Mouse (Mus musculus) ES-Bruce4 (cell line): Measurements from ENCODE around the gene Itga8. TPM values are rescaled to one million over a fixed set of nuclear protein-coding genes. Genes with fewer than 3 reads are reported as not detected.

ENCODE experiments used
- H3K27ac ChIP-seq: 2 replicates; pipeline ENCODE4 v1.5.1; 2012; ENCODE audit warnings: low read length, inconsistent platforms; ENCODE audit not compliant: insufficient read depth
- H3K27me3 ChIP-seq: 2 replicates; pipeline ENCODE4 v1.6.1; 2012; ENCODE audit warnings: mild to moderate bottlenecking, low read length, inconsistent platforms; ENCODE audit not compliant: control insufficient read depth, poor library complexity, insufficient read depth, severe bottlenecking
- H3K36me3 ChIP-seq: 2 replicates; pipeline ENCODE4 v1.6.1; 2012; ENCODE audit warnings: inconsistent platforms, mild to moderate bottlenecking, low read length, moderate library complexity; ENCODE audit not compliant: control insufficient read depth, poor library complexity, insufficient read depth, severe bottlenecking
- H3K4me1 ChIP-seq: one replicate; pipeline ENCODE4 v1.8.1; 2011; ENCODE audit warnings: low read length; ENCODE audit not compliant: control insufficient read depth, insufficient read depth
- H3K4me3 ChIP-seq: 2 replicates; pipeline ENCODE4 v1.5.1; 2011; ENCODE audit warnings: low read depth, mild to moderate bottlenecking, low read length
- H3K9ac ChIP-seq: 2 replicates; pipeline ENCODE4 v1.6.1; 2012; ENCODE audit warnings: low read depth, mild to moderate bottlenecking, inconsistent platforms; ENCODE audit not compliant: poor library complexity, severe bottlenecking
- H3K9me3 ChIP-seq: replicated peaks from 2 replicates; pipeline ENCODE4 v1.6.1; 2012; ENCODE audit warnings: mild to moderate bottlenecking, low read length, inconsistent platforms; ENCODE audit not compliant: control insufficient read depth, poor library complexity, insufficient read depth, severe bottlenecking
- CTCF ChIP-seq: IDR thresholded peaks from one replicate; pipeline ENCODE4 v1.8.1; 2011; ENCODE audit warnings: low read depth, low read length
- EP300 ChIP-seq: IDR thresholded peaks from 2 replicates; pipeline ENCODE4 v1.6.1; 2011; ENCODE audit warnings: low read depth, low read length; ENCODE audit not compliant: insufficient read depth
- POLR2A ChIP-seq: IDR thresholded peaks from one replicate; pipeline ENCODE4 v1.8.1; 2011; ENCODE audit warnings: low read length; ENCODE audit not compliant: insufficient read depth
- polyA plus RNA-seq: library from polyadenylated mRNA; stranded (reverse); fragments of >200 nt; gene quantifications from 2 replicates; pipeline ENCODE4 v1.2.4, GENCODE M21; 2011; ENCODE audit warnings: low read depth; ENCODE audit not compliant: missing spikeins, insufficient read depth, insufficient read length

Gene Itga8
- polyA plus RNA-seq, 1 experiment = 1.3 TPM

DNA sequence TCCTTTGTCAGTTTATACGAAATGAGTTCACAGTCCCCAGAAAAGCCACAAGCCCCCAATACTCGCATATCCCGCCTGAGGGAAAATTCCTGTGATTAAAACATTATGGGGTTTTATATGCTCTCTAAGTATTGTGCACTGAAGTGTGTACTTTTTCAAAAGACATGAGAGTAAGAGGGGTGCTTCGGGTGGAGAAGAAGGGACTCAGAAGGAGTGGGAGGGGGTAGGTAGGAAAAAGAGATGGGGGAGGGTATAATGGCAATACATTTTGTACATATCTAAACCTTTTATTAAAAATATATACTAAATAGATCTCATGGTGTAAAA, 88.3 kb downstream of the Itga8 start:
- no peak for TF ChIP-seq CTCF
- TF ChIP-seq POLR2A = no peak
- no peak for TF ChIP-seq EP300
- H3K36me3 ChIP-seq = no peaks in the 10 kb centered on the region
- no peaks in the 10 kb centered on the region for H3K9me3 ChIP-seq
- H3K4me1 ChIP-seq = no peaks in the 10 kb centered on the region
- no peak overlapping the region for H3K4me3 ChIP-seq
- no peaks in the 10 kb centered on the region for H3K27me3 ChIP-seq
- H3K9ac ChIP-seq = no peak overlapping the region
- no peak overlapping the region for H3K27ac ChIP-seq

DNA sequence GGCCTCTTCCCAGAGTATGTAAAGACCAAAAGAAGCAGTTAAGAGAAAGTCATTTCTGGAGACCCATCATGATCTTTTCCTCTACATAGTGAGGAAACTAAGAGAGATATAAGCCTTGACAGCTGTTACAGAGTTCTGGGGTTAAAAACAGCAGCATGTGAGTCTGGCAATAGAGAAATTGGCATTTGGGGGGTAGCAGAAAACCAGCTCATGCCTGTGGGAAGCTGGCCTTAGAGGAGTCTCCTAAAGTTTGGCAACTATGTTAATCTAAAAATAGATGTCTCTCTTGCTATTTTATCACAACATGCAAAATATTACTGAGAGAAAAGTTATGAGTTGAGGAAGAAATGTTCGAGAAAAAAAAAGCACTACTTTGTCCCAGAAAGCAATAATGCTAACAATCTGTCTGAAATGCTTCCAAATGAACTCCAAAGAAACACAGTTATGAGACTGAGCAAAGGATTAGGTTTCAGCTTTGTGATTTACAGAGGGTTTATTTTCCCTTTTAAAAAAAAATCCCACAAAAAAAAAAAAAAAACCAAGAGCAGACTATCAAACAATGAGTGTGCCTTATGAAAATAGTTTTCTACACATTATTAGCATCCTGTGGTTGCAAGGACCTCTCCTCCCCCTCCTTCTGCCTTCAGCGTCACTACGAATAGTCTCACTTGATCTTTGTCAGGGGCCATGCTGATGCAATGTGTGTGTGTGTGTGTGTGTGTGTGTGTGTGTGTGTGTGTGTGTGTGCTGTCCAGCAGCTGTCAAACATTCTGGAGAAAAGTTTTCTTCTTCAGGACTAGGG, 88.9 kb downstream of the Itga8 start:
- TF ChIP-seq EP300 = no peak
- no peak for TF ChIP-seq CTCF
- no peak for TF ChIP-seq POLR2A
- H3K36me3 ChIP-seq = no peaks in the 10 kb centered on the region
- H3K9me3 ChIP-seq = no peaks in the 10 kb centered on the region
- H3K9ac ChIP-seq = no peak overlapping the region
- H3K27ac ChIP-seq = no peak overlapping the region
- H3K27me3 ChIP-seq = no peaks in the 10 kb centered on the region
- no peaks in the 10 kb centered on the region for H3K4me1 ChIP-seq
- H3K4me3 ChIP-seq = no peak overlapping the region

DNA sequence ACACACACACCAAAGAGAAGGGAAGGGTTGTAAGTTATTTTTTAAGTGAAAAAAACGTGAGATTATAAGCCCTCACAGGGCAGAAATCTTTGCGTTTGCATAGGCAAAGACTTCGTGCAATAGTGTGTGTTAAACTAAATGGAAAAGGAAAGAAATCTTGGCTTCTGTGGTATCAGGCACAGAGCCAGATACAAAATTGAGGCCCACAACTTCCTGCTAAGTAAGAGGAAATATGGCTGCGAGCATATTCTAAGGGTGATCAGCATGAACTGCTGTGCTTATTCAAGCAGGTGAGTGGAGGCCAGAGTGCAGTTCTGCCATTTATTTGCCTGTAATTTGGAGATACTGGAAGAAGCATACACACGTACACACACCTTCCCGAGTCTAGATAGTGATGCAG, 93.6 kb downstream of the Itga8 start:
- no peak overlapping the region for H3K4me3 ChIP-seq
- H3K9ac ChIP-seq = no peak overlapping the region
- H3K36me3 ChIP-seq = no peaks in the 10 kb centered on the region
- H3K27ac ChIP-seq = no peak overlapping the region
- H3K27me3 ChIP-seq = no peaks in the 10 kb centered on the region
- no peak for TF ChIP-seq CTCF
- TF ChIP-seq EP300 = no peak
- TF ChIP-seq POLR2A = no peak
- H3K4me1 ChIP-seq = no peaks in the 10 kb centered on the region
- no peaks in the 10 kb centered on the region for H3K9me3 ChIP-seq

DNA sequence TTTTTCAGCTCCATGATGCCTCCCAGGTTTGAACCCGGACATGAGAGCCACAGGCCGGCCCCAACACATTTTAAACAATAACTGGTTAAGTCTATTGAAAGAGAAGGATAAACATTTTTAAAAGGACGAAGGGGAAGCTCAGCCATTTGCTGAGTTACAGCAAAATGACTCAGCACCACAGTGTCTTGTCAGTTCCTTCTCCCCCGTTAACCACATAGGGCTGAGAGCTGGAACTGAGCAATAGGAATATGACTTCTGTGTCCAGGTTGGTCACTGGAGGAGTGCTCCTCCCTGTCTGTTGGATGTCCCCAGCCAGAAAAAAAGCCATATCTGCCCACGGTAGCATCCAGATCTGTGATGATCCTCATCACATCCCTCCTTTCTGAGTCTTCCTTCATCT, 95.4 kb downstream of the Itga8 start:
- no peak for TF ChIP-seq CTCF
- no peak for TF ChIP-seq EP300
- TF ChIP-seq POLR2A = no peak
- no peaks in the 10 kb centered on the region for H3K9me3 ChIP-seq

DNA sequence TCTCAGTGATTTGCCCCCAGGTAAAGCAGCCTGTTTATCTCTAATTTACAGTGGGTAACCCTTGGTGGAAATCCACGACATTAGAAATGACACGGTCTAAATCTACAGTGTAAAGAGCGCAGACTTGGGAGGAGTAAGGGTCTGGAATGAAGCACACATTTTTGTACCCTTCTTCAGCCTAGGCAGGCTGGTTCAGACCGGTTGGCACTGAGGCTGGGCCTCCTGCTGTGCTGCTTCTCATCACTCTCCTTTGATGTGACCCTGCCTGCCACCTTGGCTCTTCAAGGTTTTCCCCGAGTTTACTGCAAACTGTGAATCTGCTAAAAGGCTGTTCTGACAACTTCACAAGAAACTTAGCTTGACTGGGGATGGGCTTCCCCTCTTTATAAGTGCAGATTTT, 95.8 kb downstream of the Itga8 start:
- TF ChIP-seq CTCF = no peak
- TF ChIP-seq EP300 = no peak
- TF ChIP-seq POLR2A = no peak

More for the DNA sequence above, 95.4 kb downstream of the Itga8 start:
- no peaks in the 10 kb centered on the region for H3K36me3 ChIP-seq
- no peaks in the 10 kb centered on the region for H3K27me3 ChIP-seq
- H3K4me3 ChIP-seq = no peak overlapping the region
- H3K9ac ChIP-seq = no peak overlapping the region
- no peak overlapping the region for H3K27ac ChIP-seq
- H3K4me1 ChIP-seq = no peaks in the 10 kb centered on the region

DNA sequence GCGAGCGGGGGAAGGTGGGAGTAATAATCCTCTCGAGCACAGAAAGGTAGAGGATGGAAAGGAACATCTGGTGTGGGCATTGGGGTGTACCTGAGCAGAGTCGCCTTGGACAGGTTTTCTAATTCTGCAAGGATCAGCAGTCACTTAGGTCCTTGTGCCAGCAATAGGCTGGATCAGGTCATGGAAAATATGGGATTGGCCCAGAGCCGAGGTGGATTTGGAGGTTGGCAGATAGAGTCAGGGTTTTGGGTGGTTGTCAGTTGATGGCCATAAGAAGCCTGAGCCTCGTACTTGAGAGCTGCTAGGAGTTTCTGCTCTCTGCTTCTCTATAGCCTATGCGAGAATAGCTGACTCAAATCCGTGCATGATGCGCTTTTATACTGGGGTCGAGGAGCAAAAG, 98.5 kb downstream of the Itga8 start:
- Histone ChIP-seq H3K36me3 (no peaks in the 10 kb centered on the region), H3K27ac (no peak overlapping the region), H3K9ac (no peak overlapping the region), H3K4me1 (no peaks in the 10 kb centered on the region), H3K4me3 (no peak overlapping the region), H3K27me3 (no peaks in the 10 kb centered on the region), H3K9me3 (no peaks in the 10 kb centered on the region)
- no peak for TF ChIP-seq CTCF
- TF ChIP-seq EP300 = no peak

More for the DNA sequence above, 95.8 kb downstream of the Itga8 start:
- Histone ChIP-seq H3K27me3 (no peaks in the 10 kb centered on the region), H3K4me1 (no peaks in the 10 kb centered on the region), H3K27ac (no peak overlapping the region), H3K9me3 (no peaks in the 10 kb centered on the region), H3K9ac (no peak overlapping the region), H3K4me3 (no peak overlapping the region), H3K36me3 (no peaks in the 10 kb centered on the region)
